Mouse (Mus musculus) myocyte (in vitro differentiated cells): Measurements from ENCODE around the gene Cenpx.

Experiments
- CEBPB ChIP-seq: IDR thresholded peaks from 2 replicates; pipeline ENCODE4 v1.6.1; 2011; ENCODE audit warnings: mild to moderate bottlenecking, moderate library complexity; ENCODE audit not compliant: poor library complexity, insufficient read depth, severe bottlenecking
- E2F4 ChIP-seq: IDR thresholded peaks from one replicate; pipeline ENCODE4 v1.6.1; 2011; ENCODE audit warnings: mild to moderate bottlenecking, control low read depth, moderate library complexity; ENCODE audit not compliant: insufficient read depth
- POLR2A ChIP-seq: IDR thresholded peaks from one replicate; pipeline ENCODE4 v1.6.1; 2011; ENCODE audit warnings: low read depth, mild to moderate bottlenecking, control low read depth, moderate library complexity; ENCODE audit not compliant: insufficient read length

DNA sequence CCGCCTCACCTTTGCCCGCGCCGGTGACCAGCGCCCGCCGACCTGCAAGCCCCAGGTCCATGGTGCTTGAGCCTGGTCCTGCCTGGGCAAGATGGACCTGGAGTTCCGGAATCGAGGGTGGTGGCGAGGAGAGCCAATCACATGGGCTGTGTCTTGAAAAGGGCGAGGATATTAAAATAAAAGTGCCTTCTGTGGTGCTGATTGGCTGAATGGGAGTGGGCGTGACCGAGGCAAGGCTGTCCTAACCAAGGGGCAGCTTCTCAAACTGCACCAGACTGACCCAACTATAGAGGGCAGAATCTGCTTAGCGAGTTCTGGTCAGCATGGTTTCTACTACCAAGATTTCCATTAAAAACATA lies 13.6 kb upstream of the Cenpx start, which contains the start of gene Dcxr:
- TF ChIP-seq POLR2A (peak; percentile 65), CEBPB (no peak), E2F4 (no peak)
